Mouse (Mus musculus) midbrain, embryonic 11.5 days (tissue): ENCODE results near the gene Myo15b. TPM values are rescaled to one million over a fixed set of nuclear protein-coding genes. Genes with fewer than 3 reads are reported as not detected.

Experiments
- ATAC-seq: fragments of 200-750 bp; cut with Nextera tagmentation; 2 replicates; pipeline ENCODE4 v1.8.0; 2017; ENCODE audit warnings: moderate TSS enrichment, moderate library complexity; ENCODE audit not compliant: low FRiP score
- DNase-seq: peaks from one replicate; pipeline ENCODE4 v3.0.0; 2015; ENCODE audit warnings: low spot score; ENCODE audit errors: missing footprints
- H3K27ac ChIP-seq: fragments of 300-500 bp; sonication (generic); 2 replicates; pipeline ENCODE4 v1.5.1; 2014; ENCODE audit warnings: low read depth, low read length
- H3K27me3 ChIP-seq: fragments of 300-500 bp; sonication (generic); 2 replicates; pipeline ENCODE4 v1.6.1; 2014; ENCODE audit warnings: mild to moderate bottlenecking, low read length, moderate library complexity, mixed read lengths; ENCODE audit not compliant: control insufficient read depth, insufficient read depth
- H3K36me3 ChIP-seq: fragments of 300-500 bp; sonication (generic); 2 replicates; pipeline ENCODE4 v1.6.1; 2014; ENCODE audit warnings: mild to moderate bottlenecking, low read length, moderate library complexity, mixed read lengths; ENCODE audit not compliant: control insufficient read depth, insufficient read depth
- H3K4me1 ChIP-seq: fragments of 300-500 bp; sonication (generic); 2 replicates; pipeline ENCODE4 v1.6.1; 2014; ENCODE audit warnings: low read length; ENCODE audit not compliant: control insufficient read depth, insufficient read depth
- H3K4me2 ChIP-seq: fragments of 300-500 bp; sonication (generic); 2 replicates; pipeline ENCODE4 v1.6.1; 2014; ENCODE audit warnings: mild to moderate bottlenecking, moderate library complexity
- H3K4me3 ChIP-seq: fragments of 300-500 bp; sonication (generic); 2 replicates; pipeline ENCODE4 v1.5.1; 2014; ENCODE audit warnings: low read depth, low read length
- H3K9ac ChIP-seq: fragments of 300-500 bp; sonication (generic); 2 replicates; pipeline ENCODE4 v1.6.1; 2014; ENCODE audit warnings: low read length
- H3K9me3 ChIP-seq: fragments of 300-500 bp; sonication (generic); 2 replicates; pipeline ENCODE4 v1.6.1; 2016; ENCODE audit warnings: low read length; ENCODE audit not compliant: control insufficient read depth
- WGBS: fragments of 180-500 bp; shearing (Covaris S2); extraction: QIAGEN DNeasy Blood & Tissue Kit; methylation state at CpG from one replicate; pipeline ENCODE4 v1.1.7; 2014; 5-methylcytosine and 5-hydroxymethylcytosine counted together
- polyA plus RNA-seq: library from polyadenylated mRNA; unstranded; fragments of >200 nt; fragmentation: Nextera tagmentation; extraction: Ambion mirVana; gene quantifications from 2 replicates; pipeline ENCODE4 v1.2.1, GENCODE M21; 2014

The Myo15b gene
- polyA plus RNA-seq, 1 experiment from 2014 or later, result not detected

- ATAC-seq (no peak), DNase-seq (peak; percentile 26)
- Histone ChIP-seq H3K4me2 (no peak overlapping the region), H3K9me3 (no peaks in the 10 kb centered on the region), H3K27ac (no peak overlapping the region; the same call in 1 of the 2 replicates), H3K27me3 (no peaks in the 10 kb centered on the region), H3K9ac (no peak overlapping the region), H3K4me1 (peaks cover 20% of the 10 kb centered on the region), H3K4me3 (no peak overlapping the region), H3K36me3 (no peaks in the 10 kb centered on the region)
- WGBS, result 77% methylated on average over 5 of the region's 5 CpGs
These were observed 44.0 kb downstream of the Myo15b start for GRCm38 (mm10) chr11:115902177-115902576.

- no peaks in the 10 kb centered on the region for H3K36me3 ChIP-seq
- ATAC-seq, result no peak
- peaks cover 20% of the 10 kb centered on the region for H3K4me1 ChIP-seq
- no peak overlapping the region for H3K27ac ChIP-seq
- no peak overlapping the region for H3K9ac ChIP-seq
- H3K4me3 ChIP-seq, result no peak overlapping the region
- no peaks in the 10 kb centered on the region for H3K27me3 ChIP-seq
- H3K9me3 ChIP-seq, result no peaks in the 10 kb centered on the region
- H3K4me2 ChIP-seq, result no peak overlapping the region
- 100% methylated on average over 1 of the region's 1 CpGs for WGBS
- DNase-seq, result no peak
These were observed 44.6 kb downstream of the Myo15b start for GRCm38 (mm10) chr11:115902831-115903230.

GRCm38 (mm10) chr11:115903384-115904230 is 45.4 kb downstream of the Myo15b start:
- Histone ChIP-seq H3K4me2 (no peak overlapping the region), H3K4me1 (peaks cover 20% of the 10 kb centered on the region), H3K27ac (no peak overlapping the region), H3K9me3 (no peaks in the 10 kb centered on the region), H3K4me3 (no peak overlapping the region), H3K9ac (no peak overlapping the region), H3K36me3 (no peaks in the 10 kb centered on the region), H3K27me3 (no peaks in the 10 kb centered on the region)
- 80% methylated on average over 11 of the region's 11 CpGs for WGBS
- ATAC-seq, result no peak
- DNase-seq, result peak; percentile 77

DNA sequence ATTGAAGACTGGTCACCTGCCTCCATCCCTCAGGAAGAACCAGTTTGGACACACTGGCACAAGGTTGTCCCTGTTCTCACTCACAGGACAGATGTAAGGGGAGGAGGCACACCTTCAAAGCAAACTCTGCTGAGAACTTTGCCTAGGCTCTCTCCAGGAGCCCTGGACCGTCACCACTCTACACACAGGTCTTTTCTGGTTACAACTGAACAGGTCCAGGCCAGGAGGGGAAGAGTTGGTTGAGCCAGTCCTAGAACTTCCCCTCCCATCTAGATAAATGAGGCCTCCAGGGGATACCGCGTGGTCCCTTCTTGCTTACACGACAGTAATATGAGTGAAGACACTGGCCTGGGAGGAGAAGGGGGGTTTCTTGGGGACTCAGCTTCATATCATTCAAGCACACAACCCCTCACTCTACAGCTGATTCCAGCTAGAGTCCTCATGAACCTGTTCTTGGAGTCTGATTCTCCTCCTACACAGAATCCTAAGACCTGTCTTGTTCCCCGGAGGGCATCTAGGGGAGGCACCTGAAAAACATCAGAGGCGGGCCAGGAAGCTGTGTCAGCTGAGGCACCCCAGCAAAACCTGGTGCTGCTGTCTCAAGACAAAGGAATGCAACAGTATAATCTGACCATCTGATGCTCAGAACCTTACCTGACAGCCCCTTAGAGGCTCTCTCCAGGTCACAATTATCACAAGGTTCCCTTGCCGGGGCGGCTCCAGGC is 46.2 kb downstream of the Myo15b start:
- no peak for ATAC-seq
- Histone ChIP-seq H3K27ac (no peak overlapping the region), H3K4me1 (peaks cover 17% of the 10 kb centered on the region)

DNA sequence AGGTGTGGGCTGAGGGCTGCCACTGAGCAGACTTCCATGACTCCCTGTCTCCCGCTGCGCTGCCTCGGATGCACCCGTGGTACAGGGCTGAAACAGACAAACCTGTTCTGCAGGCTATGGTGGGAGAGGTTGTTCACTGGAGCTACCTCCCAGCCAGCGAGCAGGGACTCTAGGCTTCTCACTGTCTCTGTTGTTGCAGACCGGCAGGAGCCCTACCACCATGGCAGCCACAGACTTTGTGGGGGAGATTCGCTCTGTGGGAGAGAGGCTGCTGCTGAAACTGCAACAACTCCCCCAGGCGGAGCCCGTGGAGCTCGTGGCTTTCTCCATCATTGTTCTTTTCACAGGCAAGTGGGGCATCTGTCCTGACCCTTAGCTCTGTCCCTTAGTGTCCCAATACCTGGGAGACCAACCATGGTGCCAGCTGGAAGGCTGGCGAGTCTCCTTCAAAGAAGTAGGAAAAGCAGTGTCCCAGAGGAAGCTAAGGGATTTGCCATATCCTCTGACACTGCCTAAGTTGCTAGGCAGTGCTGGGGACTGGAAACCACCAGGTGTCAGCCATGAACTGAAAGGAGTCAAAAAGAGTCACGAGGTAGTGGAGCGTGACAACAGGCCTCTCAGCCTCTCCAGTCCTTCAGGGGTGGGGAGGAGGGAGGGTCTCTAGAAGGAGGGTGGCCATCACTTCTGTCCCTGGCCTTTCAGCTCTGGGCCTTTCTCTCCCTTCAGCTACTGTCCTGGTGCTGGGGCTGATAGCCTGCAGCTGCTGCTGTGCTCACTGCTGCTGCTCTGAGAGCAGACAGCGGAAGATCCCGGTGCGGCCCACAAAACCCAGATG is 47.0 kb downstream of the Myo15b start:
- 0 out of 2 replicates have a peak overlapping the region, but pooled peaks have one; percentile 14 for H3K27ac ChIP-seq
- DNase-seq (peak; percentile 82), ATAC-seq (no peak)
- H3K36me3 ChIP-seq, result no peaks in the 10 kb centered on the region
- H3K9me3 ChIP-seq, result no peaks in the 10 kb centered on the region
- H3K4me1 ChIP-seq, result peaks cover 10% of the 10 kb centered on the region
- peak overlapping the region; percentile 36 for H3K9ac ChIP-seq
- H3K4me3 ChIP-seq, result no peak overlapping the region
- H3K27me3 ChIP-seq, result no peaks in the 10 kb centered on the region
- no peak overlapping the region for H3K4me2 ChIP-seq
- 41% methylated on average over 16 of the region's 16 CpGs for WGBS

More for the DNA sequence above, 46.2 kb downstream of the Myo15b start:
- no peaks in the 10 kb centered on the region for H3K36me3 ChIP-seq
- H3K27me3 ChIP-seq, result no peaks in the 10 kb centered on the region
- no peak overlapping the region for H3K4me3 ChIP-seq
- peak; percentile 74 for DNase-seq
- H3K9me3 ChIP-seq, result no peaks in the 10 kb centered on the region
- WGBS, result 87% methylated on average over 8 of the region's 8 CpGs
- no peak overlapping the region for H3K9ac ChIP-seq
- no peak overlapping the region for H3K4me2 ChIP-seq

DNA sequence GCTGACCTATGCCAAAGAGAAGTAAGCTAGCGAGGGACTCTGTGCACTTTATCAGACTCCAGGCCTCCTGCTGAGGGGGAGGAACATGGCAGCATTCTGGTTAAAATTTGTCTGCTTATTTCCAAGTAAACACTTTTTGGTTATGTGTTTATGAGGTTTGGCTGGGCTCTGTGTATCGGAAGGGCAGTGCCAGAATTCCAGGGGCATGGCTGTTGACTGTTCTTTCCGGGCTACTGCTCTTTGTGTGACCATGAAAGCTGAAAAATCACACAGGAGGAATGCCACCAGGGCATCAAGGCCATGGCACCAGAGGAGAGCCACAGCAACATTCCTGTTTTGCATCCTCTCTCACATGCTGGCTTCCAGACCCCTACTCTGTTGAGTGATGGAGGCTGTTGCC is 47.9 kb downstream of the Myo15b start:
- Histone ChIP-seq H3K9ac (peak overlapping the region; percentile 36; the same call in 1 of the 2 replicates), H3K36me3 (no peaks in the 10 kb centered on the region), H3K27ac (no peak overlapping the region), H3K9me3 (no peaks in the 10 kb centered on the region), H3K4me1 (peaks cover 5% of the 10 kb centered on the region; the same call in 1 of the 2 replicates), H3K27me3 (no peaks in the 10 kb centered on the region), H3K4me3 (no peak overlapping the region), H3K4me2 (no peak overlapping the region)
- DNase-seq, result peak; percentile 60
- ATAC-seq, result no peak
- 71% methylated on average over 3 of the region's 3 CpGs for WGBS

DNA sequence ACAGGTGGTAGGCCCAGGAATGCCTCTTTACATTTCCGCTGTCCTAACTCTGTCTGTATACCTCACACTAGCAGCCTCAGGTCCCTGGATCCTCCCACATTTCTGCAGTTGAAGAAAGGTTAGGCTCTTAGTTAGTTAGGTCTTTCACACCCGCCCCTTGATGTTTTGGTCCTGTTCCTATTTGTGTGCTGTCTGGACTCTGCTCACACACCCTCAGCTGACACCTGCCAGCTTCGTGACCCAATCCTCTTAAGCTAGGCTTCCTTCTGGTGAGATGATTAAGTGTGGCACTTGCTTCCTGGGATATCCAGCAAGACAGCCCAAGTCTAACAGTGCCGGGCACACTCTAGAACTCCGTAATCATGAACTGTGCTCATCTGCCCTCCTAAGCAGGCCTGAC is 48.3 kb downstream of the Myo15b start:
- Histone ChIP-seq H3K9ac (no peak overlapping the region), H3K4me3 (no peak overlapping the region), H3K36me3 (no peaks in the 10 kb centered on the region), H3K4me2 (no peak overlapping the region), H3K4me1 (peaks cover 5% of the 10 kb centered on the region; the same call in 1 of the 2 replicates), H3K27ac (no peak overlapping the region), H3K9me3 (no peaks in the 10 kb centered on the region), H3K27me3 (no peaks in the 10 kb centered on the region)
- DNase-seq (no peak), ATAC-seq (no peak)
- 88% methylated on average over 5 of the region's 5 CpGs for WGBS

DNA sequence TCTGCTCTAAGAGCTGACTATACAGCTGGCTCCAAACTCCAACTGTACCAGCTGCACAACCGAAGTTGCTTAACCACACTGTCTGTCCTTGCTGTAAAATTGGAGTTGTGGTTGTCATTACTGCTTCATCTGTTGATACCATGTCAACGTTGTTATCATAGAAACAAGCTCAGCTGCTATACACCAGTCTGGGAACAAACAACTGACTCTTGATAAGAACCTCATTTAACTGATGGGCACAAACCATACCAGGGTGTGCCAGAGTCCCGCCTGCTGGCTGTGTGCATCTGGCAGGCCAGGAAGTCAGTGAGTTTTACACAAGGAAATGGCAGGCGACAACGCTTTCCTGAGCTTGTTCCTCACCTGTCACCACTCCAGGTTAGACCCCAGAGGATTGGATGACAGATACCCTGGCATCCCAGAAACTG is 52.9 kb downstream of the Myo15b start:
- Histone ChIP-seq H3K4me3 (no peak overlapping the region), H3K4me2 (no peak overlapping the region), H3K9me3 (no peaks in the 10 kb centered on the region), H3K27me3 (no peaks in the 10 kb centered on the region), H3K27ac (no peak overlapping the region), H3K4me1 (no peaks in the 10 kb centered on the region), H3K36me3 (no peaks in the 10 kb centered on the region), H3K9ac (no peak overlapping the region)
- DNase-seq, result peak; percentile 8
- WGBS, result 96% methylated on average over 5 of the region's 5 CpGs
- ATAC-seq, result no peak
